Mouse (Mus musculus): ENCODE data around the gene Grin3a.

GRCm38 (mm10) chr4:49628941-49629340 is 216.6 kb downstream of the Grin3a start:
- TF ChIP-seq CTCF (IDR thresholded peaks at IDR 0.05; ENCODE audit: low read depth) = no peak
- TF ChIP-seq EP300 (IDR thresholded peaks at IDR 0.05; ENCODE audit: low read depth) = no peak
